Mouse (Mus musculus): Measurements from ENCODE around the gene Catsperd. TPM values are rescaled to one million over a fixed set of nuclear protein-coding genes. Genes with fewer than 3 reads are reported as not detected.
A peak's percentile ranks its signal among the peaks of the same experiment; 100 is the strongest.
"Not testable (repeated sequence)": the region's sequence is repeated elsewhere in the genome, so short reads cannot be mapped to it uniquely, and the experiment has no call there.

Gene Catsperd
- polyA plus RNA-seq, 1 experiment: not detected

DNA sequence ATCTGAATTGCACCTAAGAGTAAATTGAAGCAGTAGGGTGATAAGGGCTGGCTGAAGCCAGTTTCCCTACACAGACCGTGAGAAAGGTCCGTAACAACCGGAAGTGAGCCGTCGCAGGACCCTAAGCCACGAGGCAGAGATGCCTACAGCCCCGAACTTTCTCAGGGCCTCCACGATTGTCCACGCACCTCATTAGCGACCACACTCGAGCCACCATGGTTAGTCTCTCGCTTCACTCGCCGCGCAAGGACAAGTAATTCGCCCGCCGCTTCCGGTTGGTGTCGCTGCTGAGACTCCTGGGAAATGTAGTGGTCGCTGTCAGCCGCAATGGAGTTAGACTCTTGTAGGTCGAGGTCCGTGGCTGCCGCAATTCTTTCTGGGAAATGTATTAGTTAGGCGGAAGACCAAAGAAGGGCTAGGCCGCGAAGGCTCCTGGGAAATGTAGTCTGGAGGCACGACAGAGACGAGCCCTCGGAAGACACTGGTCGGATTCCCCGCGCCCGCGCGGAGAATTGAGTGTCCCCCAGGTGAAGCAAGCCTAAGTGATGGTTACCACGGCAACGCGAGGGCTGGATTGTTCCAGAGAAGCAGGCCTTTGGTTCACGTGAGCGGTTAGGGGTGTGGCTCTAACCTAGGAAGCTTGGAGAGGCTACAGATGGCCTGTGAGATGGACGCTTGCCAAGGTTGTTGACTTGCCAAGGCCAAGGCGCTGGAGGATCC is 18.3 kb upstream of the Catsperd start, which contains the start of gene 2410015M20Rik:
2410015M20Rik (minus strand) TSS at position 320 of the 720 bp plus-strand sequence.
- TF ChIP-seq POLR2A (IDR thresholded peaks at IDR 0.05; ENCODE audit: borderline replicate concordance, control insufficient read depth, low read depth, low read length) (peak; percentile 50; the same call in 1 of the 2 replicates), CTCF (IDR thresholded peaks at IDR 0.05; ENCODE audit: control insufficient read depth, insufficient read depth, low read length) (no peak)
- WGBS: under 1% methylated on average over 44 of the region's 44 CpGs
- peaks cover 6% of the 10 kb centered on the region; the same call in 1 of the 2 replicates for H3K4me1 ChIP-seq (ENCODE audit: control insufficient read depth, insufficient read depth, low read length)
- H3K4me3 ChIP-seq (replicated peaks; ENCODE audit: control insufficient read depth, low read depth, low read length): peak within 1 kb of the TSS; percentile 81
- H3K27ac ChIP-seq (ENCODE audit: control insufficient read depth, insufficient read depth, low read depth, low read length, poor library complexity): peak within 1 kb of the TSS; percentile 75

DNA sequence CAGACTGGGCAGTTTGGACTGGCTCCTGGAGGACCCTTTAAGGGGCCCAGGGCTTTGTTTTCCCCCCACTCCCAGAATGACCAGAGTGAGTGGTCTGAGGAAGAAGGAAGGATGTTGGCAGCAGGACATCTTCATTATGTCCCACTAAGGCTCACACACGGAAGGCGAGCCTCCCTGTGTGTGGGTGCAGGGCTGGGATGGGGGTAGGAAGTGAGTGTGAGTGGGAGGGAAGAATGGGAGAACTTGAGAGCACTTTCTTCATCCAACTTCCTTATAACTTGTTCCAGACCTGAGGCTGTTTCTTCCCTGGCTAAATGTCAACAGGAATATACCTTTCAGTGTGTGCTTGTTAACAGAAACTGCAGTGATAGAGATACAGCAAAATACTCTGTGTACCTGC is 16.6 kb upstream of the Catsperd start:
- H3K27ac ChIP-seq (ENCODE audit: control insufficient read depth, insufficient read depth, low read depth, low read length, poor library complexity): no peak overlapping the region

DNA sequence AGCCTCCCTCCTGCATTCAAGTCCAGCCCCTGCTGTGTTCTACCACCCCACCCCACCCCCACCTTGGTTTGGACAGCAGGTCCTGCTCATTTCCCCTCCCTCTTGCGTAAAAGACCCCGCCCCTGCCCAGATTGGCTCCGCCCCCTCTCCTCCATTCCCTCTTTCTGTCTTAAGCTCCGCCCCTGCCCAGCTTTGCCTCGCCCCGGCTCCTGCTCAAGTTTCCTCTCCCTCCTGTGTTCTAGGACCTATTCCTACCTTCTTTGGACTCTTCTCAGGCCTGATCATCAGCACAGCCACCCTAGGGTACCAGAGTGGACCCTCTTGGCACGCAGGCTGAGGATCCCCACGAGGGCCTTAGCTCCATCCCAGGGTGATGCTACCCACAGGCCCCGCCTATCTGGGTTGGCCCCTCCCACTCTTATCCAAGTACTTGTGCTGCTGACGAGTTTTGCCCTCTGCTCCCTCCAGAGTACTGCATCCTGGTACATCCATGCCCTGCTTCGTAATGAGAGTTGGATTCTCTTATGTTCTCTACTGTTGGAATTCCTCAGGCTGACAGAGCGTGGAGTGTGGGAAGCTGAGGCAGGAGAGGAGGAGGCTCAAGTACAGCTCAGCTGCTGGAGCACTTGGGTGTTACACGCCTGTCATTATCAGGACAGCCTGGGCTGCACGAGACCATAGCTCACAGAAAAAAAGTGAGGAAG is 15.9 kb upstream of the Catsperd start:
- 31% methylated on average over 14 of the region's 14 CpGs for WGBS
- Histone ChIP-seq H3K27ac (ENCODE audit: control insufficient read depth, insufficient read depth, low read depth, low read length, poor library complexity) (no peak overlapping the region), H3K4me1 (ENCODE audit: control insufficient read depth, insufficient read depth, low read length) (peaks cover 6% of the 10 kb centered on the region; the same call in 1 of the 2 replicates), H3K4me3 (replicated peaks; ENCODE audit: control insufficient read depth, low read depth, low read length) (peak overlapping the region; percentile 19)
- TF ChIP-seq CTCF (IDR thresholded peaks at IDR 0.05; ENCODE audit: control insufficient read depth, insufficient read depth, low read length) (no peak), POLR2A (IDR thresholded peaks at IDR 0.05; ENCODE audit: borderline replicate concordance, control insufficient read depth, low read depth, low read length) (no peak)

More for the DNA sequence above, 16.6 kb upstream of the Catsperd start:
- TF ChIP-seq CTCF (IDR thresholded peaks at IDR 0.05; ENCODE audit: control insufficient read depth, insufficient read depth, low read length) (no peak), POLR2A (IDR thresholded peaks at IDR 0.05; ENCODE audit: borderline replicate concordance, control insufficient read depth, low read depth, low read length) (no peak)
- Histone ChIP-seq H3K4me1 (ENCODE audit: control insufficient read depth, insufficient read depth, low read length) (peaks cover 6% of the 10 kb centered on the region; the same call in 1 of the 2 replicates), H3K4me3 (replicated peaks; ENCODE audit: control insufficient read depth, low read depth, low read length) (no peak overlapping the region)
- WGBS: 73% methylated on average over 2 of the region's 2 CpGs

DNA sequence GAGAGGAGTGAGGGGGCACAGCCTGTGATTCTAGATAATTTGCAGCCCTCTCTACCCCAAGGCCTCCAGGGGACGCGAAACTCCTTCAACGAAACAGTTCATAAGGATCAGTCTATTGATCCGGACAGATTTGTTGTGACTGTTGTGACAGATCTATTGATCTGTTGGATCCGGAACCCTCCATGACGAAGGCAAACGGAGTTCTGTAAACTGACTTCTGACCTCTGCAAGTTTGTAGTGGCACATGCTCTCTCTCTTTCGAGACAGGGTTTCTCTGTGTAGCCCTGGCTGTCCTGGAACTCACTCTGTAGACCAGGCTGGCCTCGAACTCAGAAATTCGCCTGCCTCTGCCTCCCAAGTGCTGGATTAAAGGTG is 15.4 kb upstream of the Catsperd start:
- WGBS: 84% methylated on average over 10 of the region's 10 CpGs

DNA sequence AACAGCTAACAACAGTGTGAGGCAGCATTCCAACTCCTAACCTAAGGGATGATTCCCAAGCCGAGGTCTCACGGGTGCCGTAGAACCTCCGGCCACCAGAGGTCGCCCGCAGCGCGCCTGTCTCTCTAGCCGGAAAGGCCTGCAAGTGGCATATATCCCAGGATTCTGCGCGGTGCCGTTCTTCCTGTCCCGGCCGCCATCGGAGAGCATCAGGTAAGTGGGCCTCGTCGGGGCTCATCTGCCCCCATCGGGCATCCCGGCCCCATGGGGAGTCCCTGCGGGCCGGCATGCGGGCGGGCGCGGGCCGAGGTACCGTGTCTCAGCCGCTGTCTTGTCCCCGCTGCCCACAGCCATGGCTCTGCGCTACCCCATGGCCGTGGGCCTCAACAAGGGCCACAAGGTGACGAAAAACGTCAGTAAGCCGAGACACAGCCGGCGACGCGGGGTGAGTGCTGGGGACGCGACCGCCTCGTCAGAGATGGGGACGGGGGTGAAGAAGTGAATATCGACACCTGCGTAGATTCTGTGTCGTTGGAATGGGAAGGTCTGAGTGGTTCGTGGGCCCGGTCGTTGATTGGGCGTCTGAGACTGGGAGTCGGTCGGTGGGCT is 14.6 kb upstream of the Catsperd start, which contains the start of gene Rpl36:
Rpl36 (plus strand) TSS at position 181 of the 609 bp plus-strand sequence.
- under 1% methylated on average over 52 of the region's 52 CpGs for WGBS
- H3K4me1 ChIP-seq (ENCODE audit: control insufficient read depth, insufficient read depth, low read length): peaks cover 6% of the 10 kb centered on the region; the same call in 1 of the 2 replicates

More for the DNA sequence above, 15.4 kb upstream of the Catsperd start:
- H3K4me1 ChIP-seq (ENCODE audit: control insufficient read depth, insufficient read depth, low read length); H3K27ac ChIP-seq (ENCODE audit: control insufficient read depth, insufficient read depth, low read depth, low read length, poor library complexity); H3K4me3 ChIP-seq (replicated peaks; ENCODE audit: control insufficient read depth, low read depth, low read length): not testable (repeated sequence)

DNA sequence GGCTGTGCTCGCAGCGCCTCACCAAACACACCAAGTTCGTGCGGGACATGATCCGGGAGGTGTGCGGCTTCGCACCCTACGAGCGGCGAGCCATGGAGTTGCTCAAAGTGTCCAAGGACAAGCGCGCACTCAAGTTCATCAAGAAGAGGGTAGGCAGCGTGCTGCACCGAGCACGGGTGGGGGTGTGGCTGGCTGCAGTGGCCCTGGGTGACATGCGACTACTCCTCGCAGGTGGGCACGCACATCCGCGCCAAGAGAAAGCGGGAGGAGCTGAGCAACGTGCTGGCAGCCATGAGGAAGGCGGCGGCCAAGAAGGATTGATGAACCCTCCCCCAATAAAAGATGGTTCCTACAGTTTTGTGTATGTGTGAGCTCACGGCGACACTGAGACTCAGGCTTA is 14.1 kb upstream of the Catsperd start:
- Histone ChIP-seq H3K4me3 (replicated peaks; ENCODE audit: control insufficient read depth, low read depth, low read length) (peak overlapping the region; percentile 77), H3K27ac (ENCODE audit: control insufficient read depth, insufficient read depth, low read depth, low read length, poor library complexity) (peak overlapping the region; percentile 79; the same call in 1 of the 2 replicates)
- WGBS: under 1% methylated on average over 26 of the region's 26 CpGs
- H3K4me1 ChIP-seq (ENCODE audit: control insufficient read depth, insufficient read depth, low read length): not testable (repeated sequence)

More for the DNA sequence above, 14.6 kb upstream of the Catsperd start, which contains the start of gene Rpl36:
- peak within 1 kb of the TSS; percentile 77 for H3K4me3 ChIP-seq (replicated peaks; ENCODE audit: control insufficient read depth, low read depth, low read length)
- TF ChIP-seq CTCF (IDR thresholded peaks at IDR 0.05; ENCODE audit: control insufficient read depth, insufficient read depth, low read length): peak; percentile 98
- TF ChIP-seq POLR2A (IDR thresholded peaks at IDR 0.05; ENCODE audit: borderline replicate concordance, control insufficient read depth, low read depth, low read length): peak; percentile 82; the same call in 1 of the 2 replicates
- H3K27ac ChIP-seq (ENCODE audit: control insufficient read depth, insufficient read depth, low read depth, low read length, poor library complexity): peak within 1 kb of the TSS; percentile 79

DNA sequence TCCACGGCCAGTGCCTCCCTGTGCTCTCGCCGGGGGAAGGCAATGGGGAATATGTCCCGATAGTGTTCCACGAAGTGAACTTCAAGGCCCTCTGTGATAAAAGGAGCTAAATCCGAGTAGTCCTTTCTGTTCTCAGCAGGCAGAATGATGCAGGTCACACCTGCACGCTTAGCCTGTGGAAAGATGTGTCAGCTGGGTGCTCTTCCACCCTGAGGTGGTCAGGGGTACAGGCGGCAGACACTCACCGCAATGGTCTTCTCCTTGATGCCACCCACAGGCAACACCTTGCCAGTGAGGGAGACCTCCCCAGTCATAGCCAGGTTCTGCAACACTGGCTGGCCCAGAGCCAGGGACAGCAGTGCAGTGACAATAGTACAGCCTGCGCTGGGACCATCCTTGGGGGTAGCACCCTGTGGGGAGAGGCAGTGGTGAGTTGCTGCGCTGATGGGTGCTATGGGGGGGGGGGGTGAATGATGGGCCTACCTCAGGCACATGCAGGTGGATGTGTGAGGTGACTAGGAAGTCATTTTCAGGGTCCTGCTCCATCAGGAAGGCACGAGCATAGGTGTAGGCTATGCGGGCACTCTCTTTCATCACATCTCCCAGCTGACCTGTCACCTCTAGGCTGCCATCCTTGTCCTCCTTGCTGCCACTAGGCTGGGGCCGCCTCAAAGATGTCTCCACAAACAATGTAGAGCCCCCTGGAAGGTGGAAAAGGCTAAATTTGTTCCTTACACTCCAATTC is 13.4 kb upstream of the Catsperd start:
- 24% methylated on average over 14 of the region's 14 CpGs for WGBS
- no peak for TF ChIP-seq POLR2A (IDR thresholded peaks at IDR 0.05; ENCODE audit: borderline replicate concordance, control insufficient read depth, low read depth, low read length)
- TF ChIP-seq CTCF (IDR thresholded peaks at IDR 0.05; ENCODE audit: control insufficient read depth, insufficient read depth, low read length): no peak
- Histone ChIP-seq H3K4me1 (ENCODE audit: control insufficient read depth, insufficient read depth, low read length) (peaks cover 5% of the 10 kb centered on the region; the same call in 1 of the 2 replicates), H3K4me3 (replicated peaks; ENCODE audit: control insufficient read depth, low read depth, low read length) (peak overlapping the region; percentile 77), H3K27ac (ENCODE audit: control insufficient read depth, insufficient read depth, low read depth, low read length, poor library complexity) (no peak overlapping the region)
